Mouse (Mus musculus) stomach, adult 2 months (tissue): Measurements from ENCODE around the gene Lonp2. TPM values are rescaled to one million over a fixed set of nuclear protein-coding genes. Genes with fewer than 3 reads are reported as not detected.

ENCODE experiments used
- polyA plus RNA-seq: library from polyadenylated mRNA; depleted of rRNA; stranded (reverse); fragments of >200 nt; gene quantifications from 2 replicates; pipeline ENCODE4 v1.2.3, GENCODE M21; 2012; rRNA removed

Lonp2 gene
- polyA plus RNA-seq = 49.7 and 51.2 TPM in 2 replicates

GRCm38 (mm10) chr8:86623911-86624731 lies at the start of gene Lonp2:
TSS of gene Lonp2 (plus strand) at chr8:86624043.

GRCm38 (mm10) chr8:86580458-86580857 lies 43.4 kb upstream of the Lonp2 start, which contains the start of gene Abcc12:
TSS of gene Abcc12 (minus strand) at chr8:86580686.

GRCm38 (mm10) chr8:86745221-86745934 lies 121.5 kb downstream of the Lonp2 start, which contains the start of the genes Gm10638 and Siah1a:
TSS of gene Gm10638 (plus strand) at chr8:86745699.
TSS of gene Siah1a (minus strand) at chr8:86745934.

Other genes starting within 250 kb of the Lonp2 start
- 0.13 TPM in 1 of 2 replicates, not detected in the other for gene Abcc12, start 43.4 kb upstream of the Lonp2 start, polyA plus RNA-seq
- gene Gm10638, start 121.7 kb downstream of the Lonp2 start, polyA plus RNA-seq = 4.8 and 8.4 TPM in 2 replicates
- gene Siah1a, start 121.9 kb downstream of the Lonp2 start, polyA plus RNA-seq = 6.7 and 8.3 TPM in 2 replicates